Mouse (Mus musculus): ENCODE measurements around the gene Snrnp70. TPM values are rescaled to one million over a fixed set of nuclear protein-coding genes. Genes with fewer than 3 reads are reported as not detected.

Gene Snrnp70
- polyA plus RNA-seq, 1 experiment, result 319 TPM

GRCm38 (mm10) chr7:45426556-45426955 is 31.0 kb upstream of the Snrnp70 start:
- TF ChIP-seq POLR2A (IDR thresholded peaks at IDR 0.05; ENCODE audit: borderline replicate concordance, extremely low read depth, low read depth, low read length) (no peak), CTCF (IDR thresholded peaks at IDR 0.05; ENCODE audit: insufficient read depth, low read length) (no peak)
- Histone ChIP-seq H3K4me3 (replicated peaks; ENCODE audit: extremely low read depth, low read depth, low read length) (no peak overlapping the region), H3K4me1 (ENCODE audit: control insufficient read depth, insufficient read depth, low read length) (no peaks in the 10 kb centered on the region)
- WGBS, result 75% methylated on average over 8 of the region's 8 CpGs
- no peak for DNase-seq

GRCm38 (mm10) chr7:45421194-45421593 is 25.7 kb upstream of the Snrnp70 start:
- Histone ChIP-seq H3K4me1 (ENCODE audit: control insufficient read depth, insufficient read depth, low read length) (no peaks in the 10 kb centered on the region), H3K4me3 (replicated peaks; ENCODE audit: extremely low read depth, low read depth, low read length) (no peak overlapping the region)
- TF ChIP-seq POLR2A (IDR thresholded peaks at IDR 0.05; ENCODE audit: borderline replicate concordance, extremely low read depth, low read depth, low read length), result no peak
- TF ChIP-seq CTCF (IDR thresholded peaks at IDR 0.05; ENCODE audit: insufficient read depth, low read length), result no peak
- no peak for DNase-seq
- 88% methylated on average over 14 of the region's 14 CpGs for WGBS

GRCm38 (mm10) chr7:45420615-45420919 is 25.0 kb upstream of the Snrnp70 start, which contains the start of gene Lhb:
TSS of gene Lhb (plus strand) at chr7:45420820.
- DNase-seq, result no peak
- Histone ChIP-seq H3K4me1 (ENCODE audit: control insufficient read depth, insufficient read depth, low read length) (no peaks in the 10 kb centered on the region), H3K4me3 (replicated peaks; ENCODE audit: extremely low read depth, low read depth, low read length) (no peak within 1 kb of the TSS)
- TF ChIP-seq POLR2A (IDR thresholded peaks at IDR 0.05; ENCODE audit: borderline replicate concordance, extremely low read depth, low read depth, low read length) (no peak), CTCF (IDR thresholded peaks at IDR 0.05; ENCODE audit: insufficient read depth, low read length) (no peak)
- WGBS, result 74% methylated on average over 6 of the region's 6 CpGs

- WGBS, result 20% methylated on average over 27 of the region's 27 CpGs
- peak; percentile 37 for DNase-seq
Observed at GRCm38 (mm10) chr7:45419859-45420614, 24.5 kb upstream of the Snrnp70 start.

GRCm38 (mm10) chr7:45417962-45418492 is 22.5 kb upstream of the Snrnp70 start:
- no peak overlapping the region for H3K4me3 ChIP-seq (replicated peaks; ENCODE audit: extremely low read depth, low read depth, low read length)
- WGBS, result 9% methylated on average over 13 of the region's 13 CpGs
- no peak for DNase-seq
- peaks cover 4% of the 10 kb centered on the region; the same call in 1 of the 2 replicates for H3K4me1 ChIP-seq (ENCODE audit: control insufficient read depth, insufficient read depth, low read length)
- TF ChIP-seq POLR2A (IDR thresholded peaks at IDR 0.05; ENCODE audit: borderline replicate concordance, extremely low read depth, low read depth, low read length) (no peak), CTCF (IDR thresholded peaks at IDR 0.05; ENCODE audit: insufficient read depth, low read length) (no peak)

More at GRCm38 (mm10) chr7:45419859-45420614, 24.5 kb upstream of the Snrnp70 start:
- no peak for TF ChIP-seq POLR2A (IDR thresholded peaks at IDR 0.05; ENCODE audit: borderline replicate concordance, extremely low read depth, low read depth, low read length)
- no peak for TF ChIP-seq CTCF (IDR thresholded peaks at IDR 0.05; ENCODE audit: insufficient read depth, low read length)
- no peak overlapping the region for H3K4me3 ChIP-seq (replicated peaks; ENCODE audit: extremely low read depth, low read depth, low read length)
- no peaks in the 10 kb centered on the region for H3K4me1 ChIP-seq (ENCODE audit: control insufficient read depth, insufficient read depth, low read length)

- DNase-seq, result peak; percentile 32
- TF ChIP-seq CTCF (IDR thresholded peaks at IDR 0.05; ENCODE audit: insufficient read depth, low read length), result no peak
- no peak for TF ChIP-seq POLR2A (IDR thresholded peaks at IDR 0.05; ENCODE audit: borderline replicate concordance, extremely low read depth, low read depth, low read length)
- WGBS, result 14% methylated on average over 37 of the region's 37 CpGs
- Histone ChIP-seq H3K4me1 (ENCODE audit: control insufficient read depth, insufficient read depth, low read length) (peaks cover 4% of the 10 kb centered on the region; the same call in 1 of the 2 replicates), H3K4me3 (replicated peaks; ENCODE audit: extremely low read depth, low read depth, low read length) (peak overlapping the region; percentile 6)
Observed at GRCm38 (mm10) chr7:45415636-45416035, 20.1 kb upstream of the Snrnp70 start.

GRCm38 (mm10) chr7:45414740-45415224 is 19.2 kb upstream of the Snrnp70 start:
- no peak for DNase-seq
- TF ChIP-seq CTCF (IDR thresholded peaks at IDR 0.05; ENCODE audit: insufficient read depth, low read length) (no peak), POLR2A (IDR thresholded peaks at IDR 0.05; ENCODE audit: borderline replicate concordance, extremely low read depth, low read depth, low read length) (no peak)
- WGBS, result 33% methylated on average over 12 of the region's 12 CpGs
- Histone ChIP-seq H3K4me1 (ENCODE audit: control insufficient read depth, insufficient read depth, low read length) (peaks cover 4% of the 10 kb centered on the region; the same call in 1 of the 2 replicates), H3K4me3 (replicated peaks; ENCODE audit: extremely low read depth, low read depth, low read length) (no peak overlapping the region)

GRCm38 (mm10) chr7:45413864-45414739 is 18.6 kb upstream of the Snrnp70 start:
- 2% methylated on average over 27 of the region's 27 CpGs for WGBS
- peaks cover 4% of the 10 kb centered on the region; the same call in 1 of the 2 replicates for H3K4me1 ChIP-seq (ENCODE audit: control insufficient read depth, insufficient read depth, low read length)
- TF ChIP-seq POLR2A (IDR thresholded peaks at IDR 0.05; ENCODE audit: borderline replicate concordance, extremely low read depth, low read depth, low read length), result no peak
- no peak for TF ChIP-seq CTCF (IDR thresholded peaks at IDR 0.05; ENCODE audit: insufficient read depth, low read length)
- peak; percentile 67 for DNase-seq
- H3K4me3 ChIP-seq (replicated peaks; ENCODE audit: extremely low read depth, low read depth, low read length), result peak overlapping the region; percentile 10
